Mouse (Mus musculus): ENCODE results near the gene Fam25c. TPM values are rescaled to one million over a fixed set of nuclear protein-coding genes. Genes with fewer than 3 reads are reported as not detected.
A peak's percentile ranks its signal among the peaks of the same experiment; 100 is the strongest.
"Not testable (repeated sequence)": the region's sequence is repeated elsewhere in the genome, so short reads cannot be mapped to it uniquely, and the experiment has no call there.

Fam25c gene
- polyA plus RNA-seq, 1 experiment: 68.4 TPM

- Histone ChIP-seq H3K4me3 (replicated peaks; ENCODE audit: extremely low read depth, low read depth, low read length) (no peak overlapping the region), H3K4me1 (ENCODE audit: control insufficient read depth, insufficient read depth, low read length) (peaks cover 16% of the 10 kb centered on the region)
- WGBS: 85% methylated on average over 2 of the region's 2 CpGs
- no peak for DNase-seq
- TF ChIP-seq POLR2A (IDR thresholded peaks at IDR 0.05; ENCODE audit: borderline replicate concordance, extremely low read depth, low read depth, low read length) (no peak), CTCF (IDR thresholded peaks at IDR 0.05; ENCODE audit: insufficient read depth, low read length) (no peak)
Observed at GRCm38 (mm10) chr14:34316346-34316745, 38.9 kb downstream of the Fam25c start.

- H3K4me3 ChIP-seq (replicated peaks; ENCODE audit: extremely low read depth, low read depth, low read length): no peak overlapping the region
- no peak for DNase-seq
- TF ChIP-seq CTCF (IDR thresholded peaks at IDR 0.05; ENCODE audit: insufficient read depth, low read length) (no peak), POLR2A (IDR thresholded peaks at IDR 0.05; ENCODE audit: borderline replicate concordance, extremely low read depth, low read depth, low read length) (no peak)
- peaks cover 16% of the 10 kb centered on the region for H3K4me1 ChIP-seq (ENCODE audit: control insufficient read depth, insufficient read depth, low read length)
- 57% methylated on average over 3 of the region's 3 CpGs for WGBS
Observed at GRCm38 (mm10) chr14:34314796-34315195, 40.4 kb downstream of the Fam25c start.

GRCm38 (mm10) chr14:34314383-34314782 lies 40.9 kb downstream of the Fam25c start:
- peaks cover 16% of the 10 kb centered on the region for H3K4me1 ChIP-seq (ENCODE audit: control insufficient read depth, insufficient read depth, low read length)
- not testable (repeated sequence) for H3K4me3 ChIP-seq (replicated peaks; ENCODE audit: extremely low read depth, low read depth, low read length); DNase-seq
- 73% methylated on average over 8 of the region's 8 CpGs for WGBS

GRCm38 (mm10) chr14:34313612-34314011 lies 41.6 kb downstream of the Fam25c start:
- H3K4me3 ChIP-seq (replicated peaks; ENCODE audit: extremely low read depth, low read depth, low read length): no peak overlapping the region
- no peak for DNase-seq
- no peak for TF ChIP-seq POLR2A (IDR thresholded peaks at IDR 0.05; ENCODE audit: borderline replicate concordance, extremely low read depth, low read depth, low read length)
- TF ChIP-seq CTCF (IDR thresholded peaks at IDR 0.05; ENCODE audit: insufficient read depth, low read length): no peak
- peaks cover 16% of the 10 kb centered on the region for H3K4me1 ChIP-seq (ENCODE audit: control insufficient read depth, insufficient read depth, low read length)
- 52% methylated on average over 3 of the region's 3 CpGs for WGBS

GRCm38 (mm10) chr14:34312339-34313048 lies 42.7 kb downstream of the Fam25c start:
- Histone ChIP-seq H3K4me1 (ENCODE audit: control insufficient read depth, insufficient read depth, low read length) (peaks cover 12% of the 10 kb centered on the region), H3K4me3 (replicated peaks; ENCODE audit: extremely low read depth, low read depth, low read length) (peak overlapping the region; percentile 53)
- 16% methylated on average over 6 of the region's 6 CpGs for whole genome bisulfite sequencing
- no peak for TF ChIP-seq POLR2A (IDR thresholded peaks at IDR 0.05; ENCODE audit: borderline replicate concordance, extremely low read depth, low read depth, low read length)
- TF ChIP-seq CTCF (IDR thresholded peaks at IDR 0.05; ENCODE audit: insufficient read depth, low read length): no peak
- DNase-seq: no peak

- DNase-seq: no peak
- no peak for TF ChIP-seq POLR2A (IDR thresholded peaks at IDR 0.05; ENCODE audit: borderline replicate concordance, extremely low read depth, low read depth, low read length)
- no peak for TF ChIP-seq CTCF (IDR thresholded peaks at IDR 0.05; ENCODE audit: insufficient read depth, low read length)
- H3K4me3 ChIP-seq (replicated peaks; ENCODE audit: extremely low read depth, low read depth, low read length): peak overlapping the region; percentile 77
- WGBS: 9% methylated on average over 4 of the region's 4 CpGs
- H3K4me1 ChIP-seq (ENCODE audit: control insufficient read depth, insufficient read depth, low read length): peaks cover 12% of the 10 kb centered on the region
Observed at GRCm38 (mm10) chr14:34311691-34312090, 43.5 kb downstream of the Fam25c start.

GRCm38 (mm10) chr14:34311021-34311631 lies 44.1 kb downstream of the Fam25c start:
- Histone ChIP-seq H3K4me1 (ENCODE audit: control insufficient read depth, insufficient read depth, low read length) (peaks cover 12% of the 10 kb centered on the region), H3K4me3 (replicated peaks; ENCODE audit: extremely low read depth, low read depth, low read length) (peak overlapping the region; percentile 77)
- under 1% methylated on average over 47 of the region's 47 CpGs for WGBS
- TF ChIP-seq POLR2A (IDR thresholded peaks at IDR 0.05; ENCODE audit: borderline replicate concordance, extremely low read depth, low read depth, low read length) (no peak), CTCF (IDR thresholded peaks at IDR 0.05; ENCODE audit: insufficient read depth, low read length) (no peak)
- DNase-seq: peak; percentile 70

GRCm38 (mm10) chr14:34310234-34310965 lies 44.8 kb downstream of the Fam25c start, which contains the start of the genes Shld2 and Glud1:
Shld2 (minus strand) TSS chr14:34310493.
Glud1 (plus strand) TSS chr14:34310727.
- DNase-seq: peak; percentile 91
- Histone ChIP-seq H3K4me3 (replicated peaks; ENCODE audit: extremely low read depth, low read depth, low read length) (peak within 1 kb of the TSS; percentile 91), H3K4me1 (ENCODE audit: control insufficient read depth, insufficient read depth, low read length) (peaks cover 12% of the 10 kb centered on the region)
- under 1% methylated on average over 76 of the region's 100 CpGs for WGBS
- TF ChIP-seq CTCF (IDR thresholded peaks at IDR 0.05; ENCODE audit: insufficient read depth, low read length): no peak
- peak; percentile 88 for TF ChIP-seq POLR2A (IDR thresholded peaks at IDR 0.05; ENCODE audit: borderline replicate concordance, extremely low read depth, low read depth, low read length)

- Histone ChIP-seq H3K4me3 (replicated peaks; ENCODE audit: extremely low read depth, low read depth, low read length) (peak overlapping the region; percentile 91), H3K4me1 (ENCODE audit: control insufficient read depth, insufficient read depth, low read length) (peaks cover 12% of the 10 kb centered on the region)
- TF ChIP-seq CTCF (IDR thresholded peaks at IDR 0.05; ENCODE audit: insufficient read depth, low read length) (no peak), POLR2A (IDR thresholded peaks at IDR 0.05; ENCODE audit: borderline replicate concordance, extremely low read depth, low read depth, low read length) (no peak)
- WGBS: 7% methylated on average over 5 of the region's 5 CpGs
- DNase-seq: no peak
Observed at GRCm38 (mm10) chr14:34309907-34310233, 45.4 kb downstream of the Fam25c start.

Measured in lung, adult 2 months (tissue).